Mouse (Mus musculus): ENCODE data around the gene Zcchc17.

Gene Zcchc17

GRCm38 (mm10) chr4:130316691-130317090, 43.1 kb downstream of the Zcchc17 start:
- DNase-seq: no peak

GRCm38 (mm10) chr4:130315771-130316527, 43.8 kb downstream of the Zcchc17 start:
- no peak for DNase-seq

- DNase-seq: no peak
These were observed 46.2 kb downstream of the Zcchc17 start for GRCm38 (mm10) chr4:130313552-130313951.

GRCm38 (mm10) chr4:130312526-130312925, 47.2 kb downstream of the Zcchc17 start:
- DNase-seq: no peak

- DNase-seq: no peak
These were observed 50.5 kb downstream of the Zcchc17 start for GRCm38 (mm10) chr4:130309254-130309653.

- DNase-seq: no peak
These were observed 51.3 kb downstream of the Zcchc17 start, which contains the start of the genes Fabp3 and Gm10570 for GRCm38 (mm10) chr4:130308231-130309081. Fabp3 (plus strand) TSS chr4:130308595. Gm10570 (minus strand) TSS chr4:130308674.

- no peak for DNase-seq
These were observed 51.9 kb downstream of the Zcchc17 start for GRCm38 (mm10) chr4:130307851-130308230.

- no peak for DNase-seq
These were observed 52.7 kb downstream of the Zcchc17 start for GRCm38 (mm10) chr4:130306796-130307630.

- DNase-seq: no peak
These were observed 55.0 kb downstream of the Zcchc17 start for GRCm38 (mm10) chr4:130304746-130305145.

- no peak for DNase-seq
These were observed 57.4 kb downstream of the Zcchc17 start for GRCm38 (mm10) chr4:130302285-130302870.

- DNase-seq: no peak
These were observed 60.1 kb downstream of the Zcchc17 start for GRCm38 (mm10) chr4:130299629-130300018.

- no peak for DNase-seq
These were observed 60.7 kb downstream of the Zcchc17 start for GRCm38 (mm10) chr4:130298877-130299628.

- DNase-seq: no peak
These were observed 62.6 kb downstream of the Zcchc17 start for GRCm38 (mm10) chr4:130297123-130297529.

- DNase-seq: no peak
These were observed 63.3 kb downstream of the Zcchc17 start for GRCm38 (mm10) chr4:130296243-130296965.

- no peak for DNase-seq
These were observed 64.5 kb downstream of the Zcchc17 start for GRCm38 (mm10) chr4:130295047-130295745.

- no peak for DNase-seq
These were observed 65.2 kb downstream of the Zcchc17 start for GRCm38 (mm10) chr4:130294513-130294912.

- peak in 1 of 2 experiments; percentile 72 for DNase-seq
These were observed 67.5 kb downstream of the Zcchc17 start for GRCm38 (mm10) chr4:130292271-130292670.

GRCm38 (mm10) chr4:130289824-130290223, 69.9 kb downstream of the Zcchc17 start:
- DNase-seq: no peak

GRCm38 (mm10) chr4:130286531-130286930, 73.2 kb downstream of the Zcchc17 start:
- DNase-seq: no peak

- no peak for DNase-seq
These were observed 75.9 kb downstream of the Zcchc17 start for GRCm38 (mm10) chr4:130283826-130284225.
